ENCODE assay signal across 8 mouse cellular contexts in the genomic region with DNA sequence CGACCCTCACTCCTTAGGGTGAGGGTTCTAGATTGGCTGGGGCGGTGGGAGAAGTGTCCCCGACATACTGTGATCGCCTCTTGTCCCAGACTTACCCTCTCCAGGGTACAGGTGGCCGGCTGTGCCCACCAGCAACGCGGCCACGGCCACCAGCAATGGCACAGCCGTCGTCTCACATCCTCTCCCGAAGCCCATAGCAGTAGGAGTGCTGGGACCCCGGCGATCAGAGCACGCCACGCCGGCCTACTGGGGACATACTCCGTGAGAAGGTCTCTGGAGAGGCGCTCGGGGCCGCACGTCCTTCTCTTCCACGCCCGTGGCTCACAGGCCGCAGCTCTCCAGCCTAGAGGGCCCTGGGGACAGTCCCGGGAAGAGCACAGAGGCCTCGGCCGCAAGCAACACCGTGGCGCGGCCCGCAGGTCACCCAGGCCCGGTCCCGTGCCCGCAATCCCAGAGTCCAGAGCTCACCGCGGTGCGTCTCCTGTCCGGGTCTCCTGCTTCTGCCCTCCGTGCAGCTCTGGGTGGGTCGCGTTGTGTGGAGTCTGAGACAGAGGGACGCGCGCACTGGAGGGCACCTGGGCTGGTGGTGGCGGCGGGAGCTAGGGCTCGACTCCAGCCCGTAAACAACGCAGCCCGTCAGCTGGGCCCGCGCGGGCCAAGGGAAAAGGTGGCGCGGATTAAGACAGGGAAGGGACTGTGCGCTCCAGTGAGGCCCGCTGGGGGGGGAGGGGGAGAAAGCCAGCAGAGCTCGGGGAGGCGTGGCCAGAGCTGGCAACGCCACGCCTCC. TPM values are rescaled to one million over a fixed set of nuclear protein-coding genes. Genes with fewer than 3 reads are reported as not detected.
A peak's percentile ranks its signal among the peaks of the same experiment; 100 is the strongest.
DNase-seq lines count a peak whose midpoint lies in the region; ATAC-seq and TF ChIP-seq lines count a peak whose summit lies in the region.

A gene (minus strand): TSS at position 684 of the 787 bp plus-strand sequence.

- peak within 1 kb of the TSS; percentile 85 for H3K4me3 ChIP-seq in forebrain, embryonic 10.5 days
- H3K4me3 ChIP-seq in heart, embryonic 14.5 days (ENCODE audit: control insufficient read depth in 1 of 2, insufficient read depth in 1 of 2, low read depth in 1 of 2, low read length in 2 of 2), result peak within 1 kb of the TSS; percentile 67 to 93
- H3K4me3 ChIP-seq in liver, embryonic 11.5 days (ENCODE audit: low read depth, low read length), result peak within 1 kb of the TSS; percentile 85
- peak within 1 kb of the TSS; percentile 71 for H3K4me3 ChIP-seq in myocyte

- H3K27ac ChIP-seq in forebrain, embryonic 10.5 days, result peak within 1 kb of the TSS; percentile 90
- peak within 1 kb of the TSS; percentile 81 to 89 for H3K27ac ChIP-seq in heart, embryonic 14.5 days (replicated peaks in 1 of 2; ENCODE audit: control insufficient read depth in 1 of 2, insufficient read depth in 1 of 2, low read depth in 2 of 2, low read length in 2 of 2)
- peak within 1 kb of the TSS; percentile 57 for H3K27ac ChIP-seq in liver, embryonic 11.5 days (ENCODE audit: low read depth, low read length)

- ATAC-seq in heart, embryonic 14.5 days (ENCODE audit: insufficient number of reproducible peaks, insufficient read depth, low FRiP score, low read depth), result peak; percentile 93
- peak; percentile 95 for ATAC-seq in liver, embryonic 11.5 days (replicated peaks; ENCODE audit: low FRiP score)

- peaks cover 26% of the 10 kb centered on the region for H3K4me1 ChIP-seq in forebrain, embryonic 10.5 days
- peaks cover 7 to 37% of the 10 kb centered on the region in 2 experiments for H3K4me1 ChIP-seq in heart, embryonic 14.5 days (ENCODE audit: control insufficient read depth in 2 of 2, insufficient read depth in 2 of 2, low read length in 2 of 2)
- peaks cover 20% of the 10 kb centered on the region for H3K4me1 ChIP-seq in liver, embryonic 11.5 days (replicated peaks; ENCODE audit: control insufficient read depth, insufficient read depth, low read length)

- peak within 1 kb of the TSS; percentile 85 for H3K4me2 ChIP-seq in heart, embryonic 14.5 days (ENCODE audit: low read length)
- peak within 1 kb of the TSS; percentile 93 for H3K4me2 ChIP-seq in liver, embryonic 11.5 days
- peak within 1 kb of the TSS; percentile 91 for H3K4me2 ChIP-seq in myocyte (ENCODE audit: low read depth)

- peak; percentile 90 for TF ChIP-seq POLR2A in myocyte (IDR thresholded peaks at IDR 0.05; ENCODE audit: insufficient read length, low read depth)

- H3K27me3 ChIP-seq in forebrain, embryonic 10.5 days (ENCODE audit: poor library complexity, severe bottlenecking), result peaks cover 9% of the 10 kb centered on the region; the same call in 1 of the 2 replicates
- no peaks in the 10 kb centered on the region for H3K27me3 ChIP-seq in heart, embryonic 14.5 days (ENCODE audit: control insufficient read depth, insufficient read depth, low read length)
- no peaks in the 10 kb centered on the region for H3K27me3 ChIP-seq in liver, embryonic 11.5 days (replicated peaks; ENCODE audit: control insufficient read depth, insufficient read depth, low read length)
- H3K27me3 ChIP-seq in myocyte (ENCODE audit: control insufficient read depth, insufficient read depth, insufficient read length), result no peaks in the 10 kb centered on the region

- peak within 1 kb of the TSS; percentile 88 for H3K9ac ChIP-seq in heart, embryonic 14.5 days (ENCODE audit: low read length)
- H3K9ac ChIP-seq in liver, embryonic 11.5 days (ENCODE audit: low read depth, low read length), result peak within 1 kb of the TSS; percentile 97

- H3K36me3 ChIP-seq in forebrain, embryonic 10.5 days (replicated peaks), result 0 out of 2 replicates have a peak, but pooled peaks cover 7% of the 10 kb centered on the region
- 0 out of 2 replicates have a peak, but pooled peaks cover 4% of the 10 kb centered on the region for H3K36me3 ChIP-seq in heart, embryonic 14.5 days (ENCODE audit: control insufficient read depth, insufficient read depth, low read length)
- no peaks in the 10 kb centered on the region for H3K36me3 ChIP-seq in liver, embryonic 11.5 days (ENCODE audit: control insufficient read depth, insufficient read depth, low read length)
- H3K36me3 ChIP-seq in myocyte (ENCODE audit: control insufficient read depth, insufficient read depth), result no peaks in the 10 kb centered on the region

- under 1% methylated on average over 61 of the region's 61 CpGs for WGBS in forebrain, embryonic 10.5 days
- under 1% methylated on average over 51 of the region's 61 CpGs for WGBS in heart, embryonic 14.5 days
- under 1% methylated on average over 61 of the region's 61 CpGs for WGBS in liver, embryonic 11.5 days

- H3K79me2 ChIP-seq in myocyte (ENCODE audit: control insufficient read depth, insufficient read depth), result peaks cover 26% of the 10 kb centered on the region

- peak within 1 kb of the TSS; percentile 58 for H3ac ChIP-seq in myocyte (ENCODE audit: control insufficient read depth, insufficient read length)

- H3K9me3 ChIP-seq in forebrain, embryonic 10.5 days, result no peaks in the 10 kb centered on the region
- H3K9me3 ChIP-seq in heart, embryonic 14.5 days (ENCODE audit: control insufficient read depth, low read length), result no peaks in the 10 kb centered on the region
- H3K9me3 ChIP-seq in liver, embryonic 11.5 days (ENCODE audit: control insufficient read depth, low read length), result no peaks in the 10 kb centered on the region

- peak; percentile 78 to 89 for DNase-seq in CD8-positive naive resting alpha-beta T cell, adult 2 months (ENCODE audit: low read depth in 2 of 2, low spot score in 2 of 2)
- DNase-seq in c-Kit-positive CD71-negative TER-119-negative erythroid progenitor cells, embryonic 14.5 days (ENCODE audit: low read depth), result peak; percentile 86
- peak; percentile 94 for DNase-seq in forebrain, embryonic 10.5 days (ENCODE audit: extremely low spot score, low spot score)
- peak; percentile 97 for DNase-seq in kidney, postnatal 10 days
- peak; percentile 95 for DNase-seq in liver, embryonic 11.5 days (ENCODE audit: low spot score)
- DNase-seq in spleen, postnatal 4 days (ENCODE audit: low spot score in 2 of 2), result peak; percentile 91 to 96

TF ChIP-seq in myocyte, 11 proteins besides CTCF, POLR2A, EP300 and RAD21:
- TF ChIP-seq TCF12 (IDR thresholded peaks at IDR 0.05; ENCODE audit: insufficient read depth, poor library complexity, severe bottlenecking) (no peak), REST (IDR thresholded peaks at IDR 0.05; ENCODE audit: insufficient read depth, insufficient read length) (no peak), SRF (IDR thresholded peaks at IDR 0.05; ENCODE audit: control insufficient read depth, insufficient read length, low read depth) (no peak), TCF3 (IDR thresholded peaks at IDR 0.05; ENCODE audit: insufficient read length, low read depth) (no peak), CEBPB (IDR thresholded peaks at IDR 0.05; ENCODE audit: insufficient read depth, poor library complexity, severe bottlenecking) (no peak), E2F4 (IDR thresholded peaks at IDR 0.05; ENCODE audit: insufficient read depth) (peak; percentile 26), MAX (IDR thresholded peaks at IDR 0.05; ENCODE audit: low read depth) (no peak), MYOD1 (IDR thresholded peaks at IDR 0.05; ENCODE audit: control insufficient read depth in 1 of 3, insufficient read length in 2 of 3, low read depth in 2 of 3) (peak in 2 of 3 experiments; percentile 30 to 63), MYOG (IDR thresholded peaks at IDR 0.05; ENCODE audit: control insufficient read depth in 1 of 3, insufficient read depth in 1 of 3, insufficient read length in 2 of 3, low read depth in 2 of 3) (peak in 2 of 3 experiments; percentile 62 to 83), POLR2AphosphoS2 (IDR thresholded peaks at IDR 0.05; ENCODE audit: insufficient read length, low read depth) (peak; percentile 81), USF1 (IDR thresholded peaks at IDR 0.05; ENCODE audit: low read depth) (no peak)

RNA-seq across cellular contexts. Expression of the gene that starts here (rescaled TPM):
- 23.2 and 26.4 TPM in 2 replicates for polyA plus RNA-seq in forebrain, embryonic 10.5 days (2016; fragmentation: Nextera tagmentation; extraction: Ambion mirVana)
- 56.9 and 59.0 TPM in 2 replicates for polyA plus RNA-seq in heart, embryonic 14.5 days (2014; fragmentation: Nextera tagmentation; extraction: Ambion mirVana)
- 26.5 and 34.5 TPM in 2 replicates for polyA plus RNA-seq in liver, embryonic 11.5 days (2014; fragmentation: Nextera tagmentation; extraction: Ambion mirVana)
- polyA plus RNA-seq in myocyte (2012; fragmentation: generic; extraction: Trizol), result 4.6 TPM

Comparison
In these comparisons a context has a peak if more than half of its experiments do, and no peak if none do; other contexts are left out.
1. Peak in every context shown above with its lines: DNase-seq, ATAC-seq, H3K4me3 ChIP-seq and H3K27ac ChIP-seq.